Mouse (Mus musculus): Measurements from ENCODE around the gene Pnpla5.
"Not testable (repeated sequence)": the region's sequence is repeated elsewhere in the genome, so short reads cannot be mapped to it uniquely, and the experiment has no call there.

Pnpla5 gene

GRCm38 (mm10) chr15:84123075-84123474 lies at the start of gene Pnpla5:
Gene Pnpla5, minus strand, starts transcription at chr15:84123175.
- no peak for DNase-seq

DNA sequence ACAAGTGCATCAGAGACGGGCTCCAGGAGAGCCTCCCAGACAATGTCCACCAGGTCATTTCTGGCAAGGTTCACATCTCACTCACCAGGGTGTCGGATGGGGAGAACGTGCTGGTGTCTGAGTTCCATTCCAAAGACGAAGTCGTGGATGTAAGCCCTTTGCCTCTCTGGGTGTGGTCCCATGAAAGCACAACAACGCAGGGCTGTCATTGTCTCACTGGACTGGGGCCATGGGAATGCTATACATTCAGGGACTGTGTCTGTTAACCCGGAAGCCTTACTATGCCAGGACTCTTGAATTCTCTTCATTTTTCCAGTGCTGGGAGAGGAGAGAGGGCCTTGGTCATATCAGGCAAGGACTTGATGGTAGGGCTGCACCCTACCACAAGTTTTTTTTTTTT lies 48.2 kb upstream of the Pnpla5 start:
- no peak for DNase-seq

- no peak for DNase-seq
Observed at GRCm38 (mm10) chr15:84169511-84169910, 46.5 kb upstream of the Pnpla5 start.

- DNase-seq, result peak; percentile 56
Observed at GRCm38 (mm10) chr15:84168170-84169161, 45.5 kb upstream of the Pnpla5 start.

DNA sequence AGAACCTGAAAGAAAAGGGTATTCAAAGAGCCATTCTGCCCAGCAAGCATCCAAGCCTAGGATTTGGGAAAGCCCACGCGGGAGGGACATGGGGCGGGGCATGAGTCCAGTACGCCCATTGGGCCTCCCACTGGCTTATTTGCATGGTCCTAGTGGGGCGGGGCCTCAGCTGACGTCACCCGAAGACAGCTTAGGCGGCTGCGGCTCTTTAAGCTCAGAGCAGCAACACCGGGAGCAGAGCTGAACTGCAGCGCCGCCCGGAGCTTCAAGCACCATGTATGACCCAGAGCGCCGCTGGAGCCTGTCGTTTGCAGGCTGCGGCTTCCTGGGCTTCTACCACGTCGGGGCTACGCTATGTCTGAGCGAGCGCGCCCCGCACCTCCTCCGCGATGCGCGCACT lies 44.6 kb upstream of the Pnpla5 start, which contains the start of gene Pnpla3:
Gene Pnpla3 (plus strand): TSS at position 238 of the 400 bp plus-strand sequence.
- DNase-seq, result peak; percentile 99

DNA sequence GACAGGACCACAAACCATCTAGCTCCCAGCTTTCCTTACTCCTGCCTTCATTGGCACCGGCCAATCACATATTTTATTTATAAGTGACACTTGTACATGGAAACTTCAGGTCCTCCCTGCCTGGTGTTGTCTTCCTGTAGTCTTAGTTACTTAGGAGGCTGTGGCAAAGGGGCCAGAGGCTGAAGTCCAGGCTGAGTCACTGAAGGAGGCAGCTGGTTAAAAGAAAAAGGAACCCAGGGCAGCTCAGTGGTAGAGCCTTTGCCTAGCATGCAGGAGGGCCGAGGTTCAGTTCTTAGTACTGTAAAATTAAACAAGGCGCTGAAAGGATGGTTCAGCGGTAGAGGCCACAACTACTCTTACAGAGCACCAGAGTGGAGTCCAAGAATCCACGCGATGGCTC lies 43.8 kb upstream of the Pnpla5 start:
- DNase-seq, result no peak

GRCm38 (mm10) chr15:84161871-84162270 lies 38.9 kb upstream of the Pnpla5 start:
- DNase-seq, result no peak

GRCm38 (mm10) chr15:84157530-84157929 lies 34.6 kb upstream of the Pnpla5 start:
- DNase-seq, result not testable (repeated sequence)

DNA sequence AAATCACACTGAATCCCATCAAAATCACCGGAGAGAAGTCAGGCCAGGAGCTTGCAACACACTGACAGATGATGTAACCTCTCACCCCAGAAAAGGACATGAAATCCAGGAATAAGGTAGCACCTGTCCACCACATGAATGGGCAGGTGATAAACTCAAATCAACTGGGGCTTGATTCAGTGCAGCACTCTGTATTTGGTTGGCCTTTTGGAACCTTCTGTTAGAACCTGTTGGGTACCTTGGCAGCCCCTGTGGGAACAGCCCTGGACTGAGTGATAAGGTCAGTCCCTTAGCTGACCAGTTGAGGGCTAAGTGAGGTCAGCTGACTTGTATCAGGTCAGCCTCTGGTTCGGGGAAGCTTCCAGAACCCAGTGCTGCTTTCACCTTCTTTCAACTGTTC lies 33.2 kb upstream of the Pnpla5 start:
- DNase-seq, result no peak

DNA sequence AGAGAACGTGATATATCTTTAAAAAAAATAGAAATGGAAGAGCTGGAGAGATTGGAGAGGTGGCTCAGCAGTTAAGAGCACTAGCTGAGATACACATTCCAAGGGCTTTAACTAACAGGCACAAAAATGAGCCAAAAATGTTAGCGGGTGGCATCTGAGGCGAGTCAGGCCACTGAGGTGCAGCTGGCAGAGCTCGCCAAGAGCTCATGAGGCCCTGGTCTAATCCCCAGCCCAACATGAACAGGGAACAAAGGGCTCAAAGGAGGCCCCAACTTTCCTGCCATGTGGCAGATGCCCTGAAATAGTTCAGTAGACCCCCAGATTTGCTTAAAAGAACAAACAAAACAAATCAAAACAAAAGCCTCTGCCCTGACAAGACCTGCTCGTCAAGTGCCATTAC lies 18.0 kb upstream of the Pnpla5 start:
- no peak for DNase-seq

- DNase-seq, result no peak
Observed at GRCm38 (mm10) chr15:84140109-84140508, 17.1 kb upstream of the Pnpla5 start.

GRCm38 (mm10) chr15:84139592-84140005 lies 16.6 kb upstream of the Pnpla5 start:
- DNase-seq, result no peak

DNA sequence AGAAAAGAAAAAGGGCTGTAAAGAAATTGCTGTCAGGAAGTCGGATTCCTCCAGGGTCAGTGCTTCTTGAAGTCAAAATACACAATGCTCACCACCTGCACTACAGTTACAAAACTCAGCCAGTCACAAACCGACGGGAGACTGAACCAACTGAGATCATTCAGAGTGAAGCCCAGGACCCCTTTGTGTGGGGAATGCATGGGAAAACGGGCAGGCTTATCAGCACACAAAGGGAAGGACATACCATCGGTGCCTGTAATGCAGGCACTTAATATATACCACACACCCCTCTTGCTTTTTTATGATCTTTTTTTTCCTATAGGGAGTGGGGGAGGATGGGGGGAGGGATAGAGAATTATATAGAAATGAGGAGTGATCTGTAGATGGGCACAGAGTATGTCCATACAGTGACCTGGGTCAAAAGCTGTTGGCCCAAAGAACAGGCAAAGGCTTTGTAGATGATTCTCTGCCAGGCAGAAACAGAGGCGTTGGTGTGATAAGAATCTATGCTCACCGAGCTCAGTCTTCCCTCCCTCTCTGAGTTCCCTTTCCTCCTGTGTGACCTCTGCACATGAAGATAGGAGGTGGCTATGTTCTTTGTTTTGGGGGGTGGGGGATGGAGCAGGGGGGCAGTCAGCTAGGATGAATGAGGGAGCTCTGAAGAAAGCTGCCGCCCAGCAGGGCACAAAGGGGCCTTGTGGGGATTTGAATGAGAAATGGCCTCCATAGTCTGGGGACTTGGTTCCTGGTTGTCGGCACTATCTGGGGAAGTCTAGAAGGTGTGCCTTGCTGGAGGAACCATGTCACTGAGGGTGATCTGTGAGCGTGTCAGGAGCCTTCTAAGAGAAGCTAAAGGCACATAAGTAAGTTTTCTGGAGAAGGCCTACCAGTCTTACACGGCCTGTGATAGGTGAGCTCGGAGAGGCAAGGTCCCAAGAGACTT lies 13.8 kb upstream of the Pnpla5 start:
- peak; percentile 46 for DNase-seq

- peak; percentile 54 for DNase-seq
Observed at GRCm38 (mm10) chr15:84135472-84135871, 12.5 kb upstream of the Pnpla5 start.

DNA sequence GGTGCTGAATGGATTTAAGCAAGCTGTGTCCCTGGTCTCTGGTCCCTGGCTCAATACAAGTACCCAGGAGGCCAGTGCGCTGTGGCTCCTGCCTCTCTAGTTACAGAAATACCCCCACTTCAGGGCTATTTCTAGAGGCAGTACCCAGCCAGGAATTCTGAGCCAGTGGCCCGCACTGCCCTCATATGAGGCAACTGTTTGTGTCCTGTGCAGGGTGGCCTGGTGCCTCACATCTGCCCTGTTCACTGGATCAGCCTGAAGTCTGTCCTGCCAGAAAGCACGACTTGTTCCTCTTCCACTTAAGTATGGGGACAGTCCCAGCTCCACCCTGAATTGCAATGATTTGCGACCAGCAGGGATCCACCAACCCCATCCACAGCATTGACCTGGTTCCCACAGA lies 10.5 kb upstream of the Pnpla5 start:
- DNase-seq, result no peak

- no peak for DNase-seq
Observed at GRCm38 (mm10) chr15:84131971-84132370, 9.0 kb upstream of the Pnpla5 start.

- DNase-seq, result no peak
Observed at GRCm38 (mm10) chr15:84131096-84131786, 8.3 kb upstream of the Pnpla5 start.

GRCm38 (mm10) chr15:84126871-84127270 lies 3.9 kb upstream of the Pnpla5 start:
- DNase-seq, result no peak

- no peak for DNase-seq
Observed at GRCm38 (mm10) chr15:84126447-84126846, 3.5 kb upstream of the Pnpla5 start.

DNA sequence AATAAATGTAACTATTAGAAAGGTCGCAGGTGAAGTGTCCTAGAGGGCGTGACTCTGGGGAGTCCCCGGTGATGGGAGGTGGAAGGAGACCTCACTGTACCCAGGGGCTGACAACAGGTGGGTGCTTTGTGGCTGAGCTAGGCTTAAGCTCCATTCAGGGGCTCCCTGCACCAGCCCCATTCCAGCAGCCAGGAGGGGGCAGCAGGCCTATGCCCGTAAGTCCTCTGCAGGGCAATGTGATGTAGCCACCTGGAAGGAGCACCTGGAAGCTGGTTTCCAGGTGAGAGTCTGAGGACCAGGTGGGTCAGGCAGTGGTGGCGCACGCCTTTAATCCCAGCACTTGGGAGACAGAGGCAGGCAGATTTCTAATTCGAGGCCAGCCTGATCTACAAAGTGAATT lies 1.1 kb upstream of the Pnpla5 start:
- DNase-seq, result no peak

- no peak for DNase-seq
Observed at GRCm38 (mm10) chr15:84121036-84121435, 1.9 kb downstream of the Pnpla5 start.

GRCm38 (mm10) chr15:84120612-84121011 lies 2.4 kb downstream of the Pnpla5 start:
- DNase-seq, result peak; percentile 66

DNA sequence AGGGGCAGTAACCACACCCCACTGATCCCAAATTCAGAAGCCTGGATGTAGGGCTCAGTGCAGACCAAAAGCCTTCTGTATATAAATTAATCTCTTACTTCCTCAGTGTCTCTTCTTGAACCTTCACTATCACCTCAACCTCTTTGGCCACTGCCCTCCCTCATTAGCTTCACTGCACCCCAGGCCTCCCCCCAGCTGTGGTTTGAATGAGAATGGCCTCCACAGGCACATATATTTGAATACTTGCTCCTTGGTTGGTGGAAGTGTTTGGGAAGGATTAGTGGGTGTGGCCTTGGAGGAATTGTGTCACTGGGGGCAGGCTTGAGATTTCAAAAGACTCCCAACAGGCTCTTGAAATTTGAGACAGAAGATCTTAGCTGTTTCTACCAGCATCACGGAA lies 6.5 kb downstream of the Pnpla5 start:
- DNase-seq, result no peak

Data from embryo, embryonic 11 days (tissue).